Mouse (Mus musculus) intestine, embryonic 15.5 days (tissue): ENCODE data around the gene Prpmp5. TPM values are rescaled to one million over a fixed set of nuclear protein-coding genes. Genes with fewer than 3 reads are reported as not detected.
"Not testable (repeated sequence)": the region's sequence is repeated elsewhere in the genome, so short reads cannot be mapped to it uniquely, and the experiment has no call there.

ENCODE experiments used
- ATAC-seq: fragments of 200-750 bp; cut with Nextera tagmentation; 2 replicates; pipeline ENCODE4 v1.8.0; 2017; ENCODE audit warnings: moderate TSS enrichment, moderate library complexity
- H3K27ac ChIP-seq: fragments of 300-500 bp; sonication (generic); 2 replicates; pipeline ENCODE4 v1.5.1; 2015; ENCODE audit warnings: mild to moderate bottlenecking, inconsistent platforms
- H3K27me3 ChIP-seq: fragments of 300-500 bp; sonication (generic); replicated peaks from 2 replicates; pipeline ENCODE4 v1.6.1; 2015; ENCODE audit warnings: inconsistent platforms
- H3K36me3 ChIP-seq: fragments of 300-500 bp; sonication (generic); 2 replicates; pipeline ENCODE4 v1.6.1; 2015; ENCODE audit warnings: inconsistent platforms
- H3K4me1 ChIP-seq: fragments of 300-500 bp; sonication (generic); replicated peaks from 2 replicates; pipeline ENCODE4 v1.6.1; 2015; ENCODE audit warnings: inconsistent platforms
- H3K4me2 ChIP-seq: fragments of 300-500 bp; sonication (generic); replicated peaks from 2 replicates; pipeline ENCODE4 v1.6.1; 2015; ENCODE audit warnings: mild to moderate bottlenecking, inconsistent platforms
- H3K4me3 ChIP-seq: fragments of 300-500 bp; sonication (generic); replicated peaks from 2 replicates; pipeline ENCODE4 v1.5.1; 2015; ENCODE audit warnings: inconsistent platforms
- H3K9ac ChIP-seq: fragments of 300-500 bp; sonication (generic); 2 replicates; pipeline ENCODE4 v1.6.1; 2015; ENCODE audit warnings: inconsistent platforms
- H3K9me3 ChIP-seq: fragments of 300-500 bp; sonication (generic); 2 replicates; pipeline ENCODE4 v1.6.1; 2016; ENCODE audit warnings: inconsistent platforms
- WGBS: fragments of 180-500 bp; shearing (Covaris S2); methylation state at CpG from one replicate; pipeline ENCODE4 v1.1.7; 2015; 5-methylcytosine and 5-hydroxymethylcytosine counted together
- polyA plus RNA-seq: library from polyadenylated mRNA; unstranded; fragments of >200 nt; fragmentation: Nextera tagmentation; extraction: Ambion mirVana; gene quantifications from 2 replicates; pipeline ENCODE4 v1.2.1, GENCODE M21; 2015

Prpmp5 gene
- polyA plus RNA-seq = not detected in 2 replicates

- not testable (repeated sequence) for H3K36me3 ChIP-seq, H3K4me2 ChIP-seq, H3K4me3 ChIP-seq, H3K27ac ChIP-seq, H3K9me3 ChIP-seq, H3K27me3 ChIP-seq, H3K9ac ChIP-seq, H3K4me1 ChIP-seq, ATAC-seq
Observed at GRCm38 (mm10) chr6:132314657-132315056, at the start of gene Prpmp5. Gene Prpmp5, minus strand, starts transcription at chr6:132314757.

- ATAC-seq = not testable (repeated sequence)
- WGBS = 77% methylated on average over 1 of the region's 1 CpGs
Observed at GRCm38 (mm10) chr6:132364034-132364433, 49.5 kb upstream of the Prpmp5 start, which contains the start of gene Gm8882. Gene Gm8882, minus strand, starts transcription at chr6:132364134.

More at GRCm38 (mm10) chr6:132364034-132364433, 49.5 kb upstream of the Prpmp5 start, which contains the start of gene Gm8882:
- not testable (repeated sequence) for H3K4me2 ChIP-seq, H3K4me1 ChIP-seq, H3K4me3 ChIP-seq, H3K27ac ChIP-seq, H3K9ac ChIP-seq, H3K9me3 ChIP-seq, H3K27me3 ChIP-seq, H3K36me3 ChIP-seq

Other genes starting within 250 kb of the Prpmp5 start
- gene Prb1, start 104.2 kb downstream of the Prpmp5 start, polyA plus RNA-seq = not detected in 2 replicates
- gene Gm8882, start 49.4 kb upstream of the Prpmp5 start, polyA plus RNA-seq = not detected in 2 replicates